Mouse (Mus musculus) heart, postnatal 25 days (tissue): ENCODE data around the gene Dnajc5. TPM values are rescaled to one million over a fixed set of nuclear protein-coding genes. Genes with fewer than 3 reads are reported as not detected.
A peak's percentile ranks its signal among the peaks of the same experiment; 100 is the strongest.
"Not testable (repeated sequence)": the region's sequence is repeated elsewhere in the genome, so short reads cannot be mapped to it uniquely, and the experiment has no call there.

Source experiments
- DNase-seq: peaks from one replicate; pipeline ENCODE4 v3.0.0; 2022; ENCODE audit warnings: low spot score
- intact Hi-C: fragments of 180-260 bp; cut with DNase I; formaldehyde crosslinking; loops from one replicate; pipeline ENCODE4 v1.15.1; 2025
- total RNA-seq, 2 experiments: library from RNA; stranded (reverse); gene quantifications; 2 replicates each; pipeline ENCODE4 v1.2.3; 2021

Dnajc5 gene
- total RNA-seq: 10 to 100 TPM; 65.4 to 67.8 TPM

DNA sequence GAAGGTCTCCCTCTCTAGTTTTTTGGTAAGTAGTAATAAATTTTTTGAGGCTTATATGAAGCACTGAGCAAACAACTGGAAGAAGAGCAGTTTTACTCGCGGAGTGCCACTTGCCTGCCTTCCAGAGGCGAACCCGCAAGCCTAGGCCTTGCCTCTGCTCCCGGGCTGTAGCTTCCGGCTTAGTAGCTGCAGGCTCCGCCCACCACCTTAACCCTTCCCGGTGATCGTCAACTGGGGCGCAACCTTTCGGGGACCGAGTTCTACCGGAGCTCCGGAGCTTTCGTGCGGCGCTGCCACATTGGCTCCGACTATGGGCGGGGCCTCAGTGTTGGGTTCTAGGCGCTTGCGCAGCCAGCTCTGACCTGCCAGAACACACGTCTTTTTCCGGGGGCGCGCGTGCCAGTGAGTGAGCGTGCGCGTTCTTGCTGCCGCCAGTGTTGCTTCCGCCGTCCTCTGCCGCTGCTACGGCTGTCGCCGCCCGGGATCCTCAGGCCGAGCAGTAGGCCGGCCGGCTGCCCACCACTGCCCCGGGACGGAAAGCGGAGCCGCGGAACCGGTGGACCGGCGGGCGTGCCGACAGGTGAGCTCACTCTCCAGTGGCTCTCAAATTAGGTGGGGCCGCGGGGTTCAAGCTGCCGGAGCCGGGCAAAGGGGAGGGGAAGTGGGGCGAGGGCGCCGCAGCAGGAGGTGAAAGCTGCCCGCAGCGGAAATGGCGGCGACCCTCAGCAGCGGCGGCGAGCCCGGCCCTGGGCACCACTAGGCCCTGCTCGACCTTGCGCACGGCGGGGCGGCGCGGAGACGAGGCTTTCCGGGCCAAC, at the start of gene Dnajc5:
Dnajc5 (plus strand) TSS at position 368 of the 818 bp plus-strand sequence.
- intact Hi-C loops: loop anchor here (2.0 kb wide), 1 partner anchor 60 kb away; no protein-coding TSS in a partner anchor
- DNase-seq: peak; percentile 98

DNA sequence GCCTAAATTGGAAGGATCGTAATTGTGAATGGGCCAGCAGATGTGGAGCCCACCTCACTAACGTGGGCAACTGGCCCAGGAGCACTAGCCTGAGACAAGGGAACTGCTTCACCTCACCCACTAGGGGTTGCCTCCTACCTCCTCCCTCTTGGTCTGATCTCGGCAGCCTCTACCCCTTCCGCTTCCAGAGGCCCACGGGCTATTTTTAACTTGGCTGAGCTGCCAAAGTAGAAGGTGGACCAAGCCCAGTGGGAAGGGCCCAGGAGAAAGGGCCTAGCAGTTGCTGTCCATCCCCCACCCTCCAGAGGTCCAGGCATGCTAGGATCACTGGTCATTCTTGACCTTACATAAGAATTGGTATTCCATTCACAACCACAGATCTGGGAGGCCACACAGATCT, 49.0 kb upstream of the Dnajc5 start:
- DNase-seq: peak; percentile 64
- intact Hi-C loops: no loop called here

- intact Hi-C loops: no loop called here
- no peak for DNase-seq
Observed at GRCm38 (mm10) chr2:181472256-181472827, 47.9 kb upstream of the Dnajc5 start.

DNA sequence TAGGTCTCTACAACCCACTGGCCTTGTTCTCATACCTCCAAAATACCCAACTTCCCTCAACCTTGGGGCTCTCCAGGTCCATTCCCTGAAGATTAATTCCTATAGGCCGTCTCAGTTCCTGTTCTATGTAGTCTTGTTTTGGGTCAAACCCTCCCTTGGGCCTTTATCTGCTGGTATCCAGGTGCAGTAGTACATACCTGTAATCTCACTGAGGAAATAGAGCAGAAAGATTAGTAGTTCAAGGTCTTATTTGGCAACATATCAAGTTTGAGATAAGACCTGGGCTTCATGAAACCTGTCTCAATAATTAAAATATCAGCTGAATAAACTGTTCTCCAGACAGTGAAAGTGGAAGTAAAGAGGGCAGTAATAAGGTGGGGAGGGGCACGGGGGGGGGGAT, 37.2 kb upstream of the Dnajc5 start:
- no peak for DNase-seq
- intact Hi-C loops: loop anchor here (10.0 kb wide), 1 partner anchor 192 kb away; the partner anchor contains the start of gene Sox18

GRCm38 (mm10) chr2:181483562-181484318, 36.5 kb upstream of the Dnajc5 start:
- peak; percentile 56 for DNase-seq
- intact Hi-C loops: loop anchor here (10.0 kb wide), 1 partner anchor 191 kb away; the partner anchor contains the start of gene Sox18

- intact Hi-C loops: loop anchor here (10.0 kb wide), 1 partner anchor 190 kb away; the partner anchor contains the start of gene Sox18
- DNase-seq: no peak
Observed at GRCm38 (mm10) chr2:181484456-181485233, 35.6 kb upstream of the Dnajc5 start.

GRCm38 (mm10) chr2:181485741-181486140, 34.5 kb upstream of the Dnajc5 start:
- intact Hi-C loops: loop anchor here (2.0 to 10.0 kb wide), 3 partner anchors 25 to 189 kb away; partner anchors contain the start of gene Sox18
- DNase-seq: no peak

- intact Hi-C loops: loop anchor here (2.0 to 10.0 kb wide), 3 partner anchors 27 to 187 kb away; partner anchors contain the start of gene Sox18
- DNase-seq: peak; percentile 26
Observed at GRCm38 (mm10) chr2:181487338-181488277, 32.7 kb upstream of the Dnajc5 start.

DNA sequence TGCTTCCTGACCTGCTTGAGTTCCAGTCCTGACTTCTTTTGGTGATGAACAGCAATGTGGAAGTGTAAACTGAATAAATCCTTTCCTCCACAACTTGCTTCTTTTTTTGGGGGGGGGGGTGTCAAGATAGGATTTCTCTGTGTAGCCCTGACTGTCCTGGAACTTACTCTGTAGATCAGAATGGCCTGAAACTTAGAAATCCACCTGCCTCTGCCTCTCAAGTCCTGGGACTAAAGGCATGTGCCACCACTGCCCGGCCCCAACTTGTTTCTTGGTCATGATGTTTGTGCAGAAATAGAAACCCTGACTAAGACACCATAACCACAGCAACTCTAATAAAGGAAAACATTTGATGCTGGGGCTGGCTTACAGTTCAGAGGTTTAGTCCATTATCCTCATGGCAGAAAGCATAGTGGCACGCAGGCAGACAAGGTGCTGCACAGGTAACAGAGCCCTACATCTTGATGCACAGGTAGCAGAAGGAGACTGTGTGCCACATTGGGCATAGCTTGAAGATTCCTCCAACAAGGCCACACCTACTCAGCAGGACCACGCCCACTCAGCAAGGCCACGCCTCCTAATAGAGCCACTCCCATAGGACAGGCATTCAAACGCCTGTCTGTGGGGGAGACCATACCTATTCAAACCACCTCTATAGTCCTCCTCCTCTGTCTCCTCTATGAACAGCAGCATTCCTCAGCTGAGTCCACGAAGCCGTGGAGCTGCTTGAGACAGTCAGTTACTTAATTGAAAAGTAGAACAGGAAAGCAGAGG, 28.7 kb upstream of the Dnajc5 start:
- DNase-seq: no peak
- intact Hi-C loops: no loop called here

GRCm38 (mm10) chr2:181492206-181492605, 28.1 kb upstream of the Dnajc5 start:
- intact Hi-C loops: no loop called here
- DNase-seq: no peak

DNA sequence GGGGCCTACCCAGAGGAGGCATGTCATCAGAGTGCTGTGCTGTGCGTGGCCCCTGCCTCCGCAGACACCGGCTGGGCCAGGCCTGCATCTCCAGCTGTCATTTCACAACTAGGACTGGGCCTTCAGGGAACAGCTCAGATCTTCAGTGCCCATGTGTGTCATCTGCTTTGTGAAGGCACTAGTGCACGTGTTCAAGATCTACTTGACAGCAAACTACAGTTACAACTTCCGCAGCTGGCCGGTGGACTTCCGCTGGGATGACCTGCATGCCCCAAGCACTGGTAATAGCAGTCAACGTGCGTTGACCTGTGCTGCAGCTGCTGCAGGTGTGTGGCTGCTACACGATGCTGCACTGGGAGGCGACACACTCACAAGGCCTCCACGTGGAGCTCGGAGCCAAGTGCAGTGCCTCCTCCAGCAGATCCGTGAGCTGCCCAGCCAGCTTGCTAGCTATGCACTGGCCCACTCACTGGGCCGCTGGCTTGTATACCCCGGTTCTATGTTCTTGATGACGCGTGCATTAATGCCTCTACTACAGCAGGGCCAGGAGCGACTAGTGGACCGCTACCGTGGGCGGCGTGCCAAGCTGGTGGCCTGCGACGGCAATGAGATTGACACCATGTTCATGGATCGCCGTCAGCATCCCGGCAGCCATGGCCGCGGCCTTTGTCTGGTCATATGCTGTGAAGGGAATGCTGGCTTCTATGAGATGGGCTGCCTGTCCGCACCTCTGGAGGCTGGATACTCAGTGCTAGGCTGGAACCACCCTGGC, 26.9 kb upstream of the Dnajc5 start, which contains the start of gene Abhd16b:
Abhd16b (plus strand) TSS at position 51 of the 772 bp plus-strand sequence.
- intact Hi-C loops: no loop called here
- DNase-seq: no peak

DNA sequence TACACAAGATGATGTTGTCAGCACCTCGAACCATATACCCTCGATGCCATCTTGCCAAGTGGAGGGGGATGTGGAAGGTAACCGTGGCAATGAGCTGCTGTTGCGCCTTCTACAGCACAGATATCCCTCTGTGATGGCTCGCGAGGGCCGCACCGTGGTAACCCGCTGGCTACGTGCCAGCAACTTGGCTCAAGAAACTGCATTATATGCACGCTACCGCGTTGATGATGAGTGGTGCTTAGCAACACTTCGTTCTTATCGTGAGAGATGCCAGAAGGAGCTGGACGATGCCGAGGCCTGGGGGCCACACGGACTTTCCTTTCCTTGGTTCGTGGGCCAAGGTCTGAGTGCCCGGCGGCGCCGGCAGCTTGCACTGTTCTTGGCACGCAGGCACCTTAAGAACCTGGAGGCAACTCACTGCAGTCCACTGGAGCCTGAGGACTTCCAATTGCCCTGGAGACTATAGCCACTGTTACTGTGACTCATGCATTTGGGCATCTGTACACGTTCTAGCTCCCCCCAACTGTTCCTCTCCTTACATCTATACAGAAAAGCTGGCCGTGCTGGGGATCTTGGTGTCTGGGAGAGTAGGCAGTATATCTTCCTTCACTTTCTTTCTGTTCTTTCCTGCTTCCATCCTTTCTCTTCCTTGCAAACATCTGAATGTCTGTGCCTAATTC, 25.9 kb upstream of the Dnajc5 start:
- intact Hi-C loops: loop anchor here (2.0 kb wide), 1 partner anchor 36 kb away; the partner anchor contains the start of gene Zbtb46
- no peak for DNase-seq

DNA sequence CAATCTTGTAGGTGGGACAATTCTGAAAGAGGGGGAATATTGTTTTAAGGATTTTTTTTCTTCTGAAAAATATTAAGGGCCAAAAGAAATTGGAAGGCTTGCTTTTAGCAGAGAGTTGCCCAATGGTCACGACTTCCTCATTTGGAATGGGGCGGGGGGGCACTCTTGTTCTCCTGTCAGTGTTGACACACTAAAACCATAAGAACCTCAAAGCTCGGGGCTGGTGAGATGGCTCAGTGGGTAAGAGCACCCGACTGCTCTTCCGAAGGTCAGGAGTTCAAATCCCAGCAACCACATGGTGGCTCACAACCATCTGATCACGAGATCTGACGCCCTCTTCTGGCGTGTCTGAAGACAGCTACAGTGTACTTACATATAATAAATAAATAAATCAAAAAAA, 24.4 kb upstream of the Dnajc5 start:
- not testable (repeated sequence) for DNase-seq
- intact Hi-C loops: loop anchor here (2.0 kb wide), 2 partner anchors 37 to 103 kb away; partner anchors contain the start of gene Zbtb46

DNA sequence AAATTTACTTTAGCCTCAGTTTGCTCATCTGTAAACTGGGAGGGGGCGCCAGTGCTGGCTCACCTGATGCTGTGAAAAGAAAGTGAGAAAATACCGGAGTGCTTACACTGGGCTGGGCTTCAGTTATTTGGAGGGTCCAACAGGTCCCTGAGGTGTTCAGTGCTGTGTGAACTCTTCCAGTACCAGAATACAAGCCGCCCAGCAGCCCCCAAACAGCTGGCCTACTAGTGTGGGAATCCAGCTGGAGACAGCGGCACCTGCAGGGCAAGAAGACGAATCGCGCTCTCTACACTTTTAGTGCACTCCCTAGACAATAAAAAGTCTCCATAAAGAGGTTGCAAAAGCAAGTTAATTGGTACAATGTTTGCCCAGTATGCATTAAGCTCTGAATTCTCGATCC, 24.0 kb upstream of the Dnajc5 start:
- DNase-seq: no peak
- intact Hi-C loops: loop anchor here (2.0 kb wide), 1 partner anchor 103 kb away; no protein-coding TSS in a partner anchor

GRCm38 (mm10) chr2:181496831-181497547, 23.3 kb upstream of the Dnajc5 start, which contains the start of gene Tpd52l2:
TSS of gene Tpd52l2 (plus strand) at chr2:181497142.
- DNase-seq: peak; percentile 88
- intact Hi-C loops: loop anchor here (1.0 to 2.0 kb wide), 2 partner anchors 86 to 104 kb away; no protein-coding TSS in a partner anchor
